Mouse (Mus musculus) heart, adult 2 months (tissue): Measurements from ENCODE around the gene Cldn19.

Source experiments
- CTCF ChIP-seq: fragments of 200-600 bp; IDR thresholded peaks from 2 replicates; pipeline ENCODE4 v1.8.1; 2022; ENCODE audit warnings: antibody characterized with exemption, mild to moderate bottlenecking, moderate library complexity
- EP300 ChIP-seq: fragments of 200-500 bp; IDR thresholded peaks from 2 replicates; pipeline ENCODE4 v1.6.1; 2011; ENCODE audit warnings: low read depth, low read length, control low read depth; ENCODE audit not compliant: insufficient read depth
- POLR2A ChIP-seq: fragments of 200-500 bp; IDR thresholded peaks from 2 replicates; pipeline ENCODE4 v1.6.1; 2011; ENCODE audit warnings: mild to moderate bottlenecking, low read depth, low read length, control low read depth; ENCODE audit not compliant: insufficient read depth

DNA sequence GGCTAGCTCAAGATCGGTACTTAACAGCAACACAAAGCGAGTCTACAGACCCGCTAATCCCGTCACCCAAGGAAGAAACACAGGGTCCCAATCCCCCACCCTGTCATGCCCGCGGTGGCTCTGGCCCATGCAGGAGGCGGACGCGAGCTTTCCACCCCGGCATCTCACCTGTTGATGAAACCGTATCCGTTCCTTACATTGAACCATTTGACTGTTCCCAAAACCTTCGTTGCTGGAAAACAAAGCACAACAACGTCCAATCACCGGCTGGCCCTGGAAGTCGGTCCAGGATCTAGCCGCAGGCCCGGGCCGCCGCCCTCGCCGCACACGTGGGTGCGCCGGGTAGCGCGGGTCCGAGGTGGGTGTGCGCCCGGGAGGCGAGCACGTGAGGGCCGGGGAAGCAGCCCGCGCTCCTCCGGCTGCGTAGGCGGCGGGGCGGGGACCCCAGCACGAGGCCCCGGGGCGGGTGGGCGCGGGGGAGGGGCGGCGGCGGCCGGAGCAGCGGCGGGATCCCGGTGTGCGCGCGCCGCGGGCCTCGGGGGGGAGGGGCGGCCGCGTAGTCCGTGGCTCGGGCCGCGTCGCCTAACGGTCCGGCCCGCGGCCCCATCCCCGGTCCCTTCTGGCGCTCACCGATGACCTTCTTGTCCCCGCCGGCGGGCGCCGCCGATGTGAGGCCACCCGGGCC lies 38.5 kb downstream of the Cldn19 start:
- TF ChIP-seq CTCF (no peak), EP300 (no peak), POLR2A (no peak)
